Mouse (Mus musculus) C2C12 (cell line): ENCODE results near the gene Cacul1.

Source experiments
- CEBPB ChIP-seq: IDR thresholded peaks from one replicate; pipeline ENCODE4 v1.6.1; 2011; ENCODE audit warnings: low read depth, mild to moderate bottlenecking, control low read depth, moderate library complexity
- CTCF ChIP-seq: IDR thresholded peaks from one replicate; pipeline ENCODE4 v1.5.1; 2011; ENCODE audit not compliant: control insufficient read depth, insufficient read depth, insufficient read length
- MAX ChIP-seq: IDR thresholded peaks from one replicate; pipeline ENCODE4 v1.6.1; 2011; ENCODE audit warnings: mild to moderate bottlenecking, control low read depth
- MYOD1 ChIP-seq: IDR thresholded peaks from one replicate; pipeline ENCODE4 v1.6.1; 2011; ENCODE audit warnings: low read depth; ENCODE audit not compliant: control insufficient read depth, insufficient read length
- MYOG ChIP-seq: IDR thresholded peaks from one replicate; pipeline ENCODE4 v1.6.1; 2011; ENCODE audit not compliant: control insufficient read depth, insufficient read length; ENCODE audit errors: extremely low read depth
- USF1 ChIP-seq: IDR thresholded peaks from one replicate; pipeline ENCODE4 v1.6.1; 2011; ENCODE audit warnings: low read depth, mild to moderate bottlenecking, control low read depth, moderate library complexity

- no peak for TF ChIP-seq CTCF
- TF ChIP-seq MAX, result no peak
- TF ChIP-seq MYOD1, result no peak
- no peak for TF ChIP-seq MYOG
- TF ChIP-seq USF1, result no peak
- no peak for TF ChIP-seq CEBPB
Measured at GRCm38 (mm10) chr19:60579771-60580581, 849 bp downstream of the Cacul1 start.
